Mouse (Mus musculus): ENCODE measurements around the gene Hk3.

GRCm38 (mm10) chr13:55005691-55006414 lies 15.3 kb downstream of the Hk3 start:
- TF ChIP-seq CTCF (IDR thresholded peaks at IDR 0.05; ENCODE audit: low read depth, low read length) (no peak), TAL1 (conservative IDR thresholded peaks at IDR 0.05; ENCODE audit: low read depth, low read length) (no peak), GATA1 (IDR thresholded peaks at IDR 0.05; ENCODE audit: borderline replicate concordance, low read length) (no peak), GATA2 (IDR thresholded peaks at IDR 0.05; ENCODE audit: borderline replicate concordance, low read depth, low read length) (no peak)

Data from G1E (cell line).